Mouse (Mus musculus) lung, embryonic 15.5 days (tissue): Measurements from ENCODE around the gene Rfx4. TPM values are rescaled to one million over a fixed set of nuclear protein-coding genes. Genes with fewer than 3 reads are reported as not detected.

Source experiments
- ATAC-seq: fragments of 200-750 bp; cut with Nextera tagmentation; 2 replicates; pipeline ENCODE4 v1.8.0; 2017; ENCODE audit warnings: moderate number of reproducible peaks, borderline replicate concordance; ENCODE audit not compliant: low FRiP score, low TSS enrichment; ENCODE audit errors: extremely low read depth
- H3K27ac ChIP-seq: fragments of 300-500 bp; sonication (generic); 2 replicates; pipeline ENCODE4 v1.5.1; 2015; ENCODE audit warnings: moderate library complexity, mild to moderate bottlenecking, inconsistent platforms
- H3K27me3 ChIP-seq: fragments of 300-500 bp; sonication (generic); 2 replicates; pipeline ENCODE4 v1.6.1; 2015; ENCODE audit warnings: inconsistent platforms
- H3K36me3 ChIP-seq: fragments of 300-500 bp; sonication (generic); 2 replicates; pipeline ENCODE4 v1.6.1; 2015; ENCODE audit warnings: inconsistent platforms
- H3K4me1 ChIP-seq: fragments of 300-500 bp; sonication (generic); 2 replicates; pipeline ENCODE4 v1.6.1; 2015; ENCODE audit warnings: inconsistent platforms
- H3K4me2 ChIP-seq: fragments of 300-500 bp; sonication (generic); 2 replicates; pipeline ENCODE4 v1.6.1; 2015; ENCODE audit warnings: inconsistent platforms, mild to moderate bottlenecking, moderate library complexity
- H3K4me3 ChIP-seq: fragments of 300-500 bp; sonication (generic); 2 replicates; pipeline ENCODE4 v1.5.1; 2015; ENCODE audit warnings: mild to moderate bottlenecking, inconsistent platforms
- H3K9ac ChIP-seq: fragments of 300-500 bp; sonication (generic); 2 replicates; pipeline ENCODE4 v1.6.1; 2015; ENCODE audit warnings: inconsistent platforms
- H3K9me3 ChIP-seq: fragments of 300-500 bp; sonication (generic); 2 replicates; pipeline ENCODE4 v1.6.1; 2016; ENCODE audit warnings: inconsistent platforms
- WGBS: fragments of 180-500 bp; shearing (Covaris S2); methylation state at CpG from one replicate; pipeline ENCODE4 v1.1.7; 2015; 5-methylcytosine and 5-hydroxymethylcytosine counted together
- polyA plus RNA-seq: library from polyadenylated mRNA; unstranded; fragments of >200 nt; fragmentation: Nextera tagmentation; extraction: Ambion mirVana; gene quantifications from 2 replicates; pipeline ENCODE4 v1.2.1, GENCODE M21; 2015

The Rfx4 gene
- polyA plus RNA-seq, 1 experiment from 2014 or later, result not detected

DNA sequence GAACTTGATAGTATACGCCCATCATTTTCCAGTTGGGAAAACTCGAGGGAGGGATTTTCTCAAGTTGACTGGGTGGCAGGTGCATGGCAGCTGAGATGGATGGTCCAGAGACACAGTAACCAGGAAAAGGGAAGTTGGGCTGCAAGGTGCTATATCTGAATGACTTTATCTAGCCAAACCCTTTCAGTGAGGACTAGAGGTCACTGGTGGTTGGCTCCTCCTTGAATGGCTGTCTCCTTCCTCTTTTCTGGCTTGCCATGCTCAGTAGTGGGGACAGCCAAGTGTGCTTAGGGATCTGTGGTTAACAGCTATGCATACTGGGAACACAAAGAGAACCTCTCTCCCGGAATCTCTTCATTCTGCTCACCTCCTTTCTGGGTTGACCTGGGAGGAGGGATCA, 64.4 kb downstream of the Rfx4 start:
- no peak overlapping the region for H3K4me3 ChIP-seq
- WGBS, result 60% methylated on average over 3 of the region's 3 CpGs
- no peaks in the 10 kb centered on the region for H3K9me3 ChIP-seq
- no peaks in the 10 kb centered on the region for H3K27me3 ChIP-seq
- no peaks in the 10 kb centered on the region for H3K36me3 ChIP-seq
- no peak overlapping the region for H3K9ac ChIP-seq
- no peak overlapping the region for H3K4me2 ChIP-seq
- H3K27ac ChIP-seq, result no peak overlapping the region
- no peak for ATAC-seq
- H3K4me1 ChIP-seq, result no peaks in the 10 kb centered on the region

DNA sequence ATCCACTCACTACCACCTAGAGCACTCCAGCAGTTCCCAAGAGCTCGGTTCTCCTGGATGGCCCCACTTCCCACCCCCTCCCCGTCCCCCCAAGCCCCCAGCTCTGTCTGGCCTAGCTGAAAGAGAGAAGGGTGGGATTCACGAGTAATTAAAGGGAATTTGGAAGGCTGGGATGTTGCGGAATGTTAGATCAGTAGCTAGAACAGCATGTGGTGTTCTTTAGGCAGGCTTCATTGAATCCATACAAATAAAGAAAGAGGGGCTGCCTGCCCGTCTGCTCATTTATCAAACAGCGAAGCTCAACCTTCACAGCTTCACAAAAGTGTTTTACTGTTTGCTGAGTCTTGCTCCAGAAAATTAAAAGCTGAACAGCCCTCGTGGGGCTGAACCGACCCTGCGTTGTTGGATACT, 66.9 kb downstream of the Rfx4 start:
- Histone ChIP-seq H3K9me3 (no peaks in the 10 kb centered on the region), H3K27me3 (no peaks in the 10 kb centered on the region), H3K9ac (no peak overlapping the region), H3K4me3 (no peak overlapping the region), H3K4me2 (no peak overlapping the region), H3K27ac (no peak overlapping the region), H3K36me3 (no peaks in the 10 kb centered on the region), H3K4me1 (no peaks in the 10 kb centered on the region)
- WGBS, result 51% methylated on average over 9 of the region's 9 CpGs
- no peak for ATAC-seq

DNA sequence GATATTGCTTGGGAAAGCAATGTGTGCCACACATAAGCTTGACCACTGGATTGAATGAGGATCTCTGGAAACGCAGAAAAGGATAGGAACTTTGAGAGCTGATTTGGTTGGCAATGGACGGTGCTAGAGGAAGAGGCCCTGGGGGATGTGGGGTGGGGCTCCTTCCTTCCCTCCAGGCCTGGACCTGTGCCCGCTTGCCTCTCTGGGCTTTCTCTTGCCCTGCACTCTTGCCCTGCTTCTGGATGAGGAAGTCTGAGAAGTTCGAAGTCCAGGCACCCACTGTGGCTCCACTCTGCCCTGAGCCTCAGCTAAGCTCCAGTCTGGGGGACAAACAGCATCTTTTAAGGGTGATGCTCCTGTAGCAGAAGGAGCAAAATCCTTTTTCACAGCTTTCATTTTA, 67.8 kb downstream of the Rfx4 start:
- Histone ChIP-seq H3K4me3 (no peak overlapping the region), H3K9me3 (no peaks in the 10 kb centered on the region), H3K4me1 (no peaks in the 10 kb centered on the region), H3K27me3 (no peaks in the 10 kb centered on the region), H3K36me3 (no peaks in the 10 kb centered on the region), H3K9ac (no peak overlapping the region), H3K27ac (no peak overlapping the region), H3K4me2 (no peak overlapping the region)
- WGBS, result 48% methylated on average over 4 of the region's 4 CpGs
- no peak for ATAC-seq

DNA sequence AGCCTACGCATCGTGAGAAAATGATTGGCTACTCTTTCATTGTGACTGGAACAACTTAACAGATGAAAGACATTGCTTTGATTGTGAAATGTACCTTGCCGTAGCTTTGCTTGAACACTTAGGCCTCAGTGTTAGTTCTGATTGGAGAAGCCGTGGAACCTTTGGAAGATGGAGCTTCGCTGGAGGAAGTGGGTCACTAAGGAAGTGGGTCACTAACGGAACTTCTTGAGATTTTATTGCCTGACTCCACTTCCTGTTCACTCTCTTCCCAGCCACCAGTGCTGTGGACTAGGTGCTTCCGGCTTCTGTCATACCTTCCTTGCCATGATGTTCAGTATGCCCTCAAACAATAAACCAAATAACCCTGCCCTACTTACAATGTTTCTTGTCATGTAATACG, 73.1 kb downstream of the Rfx4 start:
- no peak overlapping the region for H3K4me2 ChIP-seq
- no peaks in the 10 kb centered on the region for H3K36me3 ChIP-seq
- H3K4me3 ChIP-seq, result no peak overlapping the region
- no peaks in the 10 kb centered on the region for H3K4me1 ChIP-seq
- no peaks in the 10 kb centered on the region for H3K9me3 ChIP-seq
- WGBS, result 69% methylated on average over 8 of the region's 8 CpGs
- no peaks in the 10 kb centered on the region for H3K27me3 ChIP-seq
- no peak overlapping the region for H3K27ac ChIP-seq
- no peak overlapping the region for H3K9ac ChIP-seq
- no peak for ATAC-seq

DNA sequence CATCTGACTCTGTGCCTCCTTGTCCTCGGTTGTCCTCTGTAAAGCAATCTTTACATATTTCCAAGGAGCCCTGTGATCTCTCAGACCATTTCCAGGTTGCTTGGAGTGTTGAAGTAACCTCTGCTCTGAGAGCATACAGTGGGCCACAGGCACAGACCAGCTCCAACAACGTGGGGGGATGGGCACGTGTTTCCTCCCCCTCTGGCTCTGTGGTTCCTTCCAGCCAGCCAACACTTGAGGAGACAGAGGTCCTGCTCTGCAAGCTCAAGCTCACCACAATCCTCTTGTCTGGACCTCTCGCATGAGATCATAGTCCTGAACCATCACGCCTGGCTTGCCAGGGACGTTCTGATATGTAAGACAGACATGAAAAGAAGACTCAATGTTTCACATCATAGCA, 79.7 kb downstream of the Rfx4 start:
- no peak overlapping the region for H3K4me3 ChIP-seq
- ATAC-seq, result no peak
- H3K4me1 ChIP-seq, result no peaks in the 10 kb centered on the region
- H3K9me3 ChIP-seq, result no peaks in the 10 kb centered on the region
- no peak overlapping the region for H3K4me2 ChIP-seq
- no peaks in the 10 kb centered on the region for H3K36me3 ChIP-seq
- 51% methylated on average over 6 of the region's 6 CpGs for WGBS
- no peaks in the 10 kb centered on the region for H3K27me3 ChIP-seq
- no peak overlapping the region for H3K27ac ChIP-seq
- no peak overlapping the region for H3K9ac ChIP-seq

DNA sequence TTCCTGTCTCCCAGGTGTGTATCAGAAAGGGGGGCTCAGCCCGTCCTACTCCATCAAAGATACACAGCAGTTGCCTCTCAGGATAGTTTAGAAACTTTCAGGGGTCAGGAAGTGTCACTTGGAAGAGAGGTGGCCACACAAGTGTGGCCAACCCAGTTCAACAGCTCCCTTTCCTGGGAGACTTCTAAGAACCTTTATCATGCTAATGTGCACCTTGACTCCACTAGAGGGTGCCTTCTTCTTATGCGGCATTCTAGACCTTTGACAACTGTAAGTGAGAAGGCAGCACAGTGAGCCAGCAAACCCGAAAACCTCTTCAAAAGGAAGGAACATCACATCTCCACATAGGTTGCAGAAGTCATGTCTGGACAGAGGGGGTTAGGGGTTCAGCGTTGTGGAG, 80.2 kb downstream of the Rfx4 start:
- Histone ChIP-seq H3K4me2 (no peak overlapping the region), H3K9ac (no peak overlapping the region), H3K36me3 (no peaks in the 10 kb centered on the region), H3K27me3 (no peaks in the 10 kb centered on the region), H3K4me1 (no peaks in the 10 kb centered on the region), H3K4me3 (no peak overlapping the region), H3K27ac (no peak overlapping the region), H3K9me3 (no peaks in the 10 kb centered on the region)
- 8% methylated on average over 4 of the region's 4 CpGs for WGBS
- ATAC-seq, result no peak

DNA sequence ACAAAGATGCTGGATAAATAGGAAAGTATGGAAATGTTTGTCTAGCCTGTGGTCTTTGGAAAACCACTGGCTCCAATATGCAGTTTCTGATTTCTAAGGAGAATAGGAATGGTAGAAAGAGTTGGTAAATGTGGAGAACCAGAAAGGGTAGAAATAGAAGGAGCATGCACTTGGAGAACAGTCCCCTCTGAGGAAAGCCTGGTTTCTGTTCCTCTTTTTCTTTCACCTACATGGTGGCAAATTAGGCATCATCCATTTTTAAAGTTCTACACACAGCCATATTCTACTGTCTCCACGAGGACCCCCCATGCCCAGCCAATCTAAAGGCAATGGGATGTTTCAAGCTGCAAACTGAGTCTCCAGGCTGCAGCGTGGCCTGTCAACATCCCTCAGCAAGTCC, 81.5 kb downstream of the Rfx4 start:
- Histone ChIP-seq H3K9ac (no peak overlapping the region), H3K4me2 (no peak overlapping the region), H3K9me3 (no peaks in the 10 kb centered on the region), H3K4me3 (no peak overlapping the region), H3K27me3 (no peaks in the 10 kb centered on the region), H3K4me1 (no peaks in the 10 kb centered on the region), H3K36me3 (no peaks in the 10 kb centered on the region), H3K27ac (no peak overlapping the region)
- no peak for ATAC-seq
- 87% methylated on average over 2 of the region's 2 CpGs for WGBS

DNA sequence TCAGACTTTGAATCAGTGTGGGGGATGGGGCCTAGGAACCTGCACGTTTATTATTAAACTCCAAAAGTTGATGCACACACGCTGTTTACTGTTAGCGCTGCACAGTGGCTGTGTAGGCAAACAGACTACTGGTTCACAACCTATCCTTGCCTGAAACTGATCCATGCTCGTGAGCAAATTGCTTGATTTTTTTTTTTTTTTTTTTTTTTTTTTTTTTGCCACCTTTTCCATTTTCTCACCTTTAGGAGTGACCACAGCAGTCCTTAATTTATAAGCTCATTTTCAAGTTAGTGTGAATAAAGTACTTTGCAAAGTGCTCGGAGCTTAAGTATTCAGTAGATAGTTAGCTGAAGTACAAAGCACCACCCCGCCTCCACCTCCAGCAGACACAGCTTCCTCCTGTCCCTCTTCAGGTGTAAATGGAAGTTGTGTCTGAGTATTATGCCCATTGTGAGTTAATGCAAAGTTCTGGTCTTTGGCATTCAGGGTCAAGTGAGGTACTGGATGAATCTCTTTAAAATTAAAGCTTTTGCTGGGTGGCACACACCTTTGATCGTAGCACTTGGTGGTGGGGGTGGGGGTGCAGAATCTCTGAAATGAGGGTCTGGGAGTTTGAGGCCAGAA, 83.1 kb downstream of the Rfx4 start:
- Histone ChIP-seq H3K9me3 (no peaks in the 10 kb centered on the region), H3K4me2 (no peak overlapping the region), H3K9ac (no peak overlapping the region), H3K27ac (no peak overlapping the region), H3K36me3 (no peaks in the 10 kb centered on the region), H3K27me3 (no peaks in the 10 kb centered on the region), H3K4me3 (no peak overlapping the region), H3K4me1 (no peaks in the 10 kb centered on the region)
- WGBS, result 60% methylated on average over 7 of the region's 7 CpGs
- ATAC-seq, result no peak

DNA sequence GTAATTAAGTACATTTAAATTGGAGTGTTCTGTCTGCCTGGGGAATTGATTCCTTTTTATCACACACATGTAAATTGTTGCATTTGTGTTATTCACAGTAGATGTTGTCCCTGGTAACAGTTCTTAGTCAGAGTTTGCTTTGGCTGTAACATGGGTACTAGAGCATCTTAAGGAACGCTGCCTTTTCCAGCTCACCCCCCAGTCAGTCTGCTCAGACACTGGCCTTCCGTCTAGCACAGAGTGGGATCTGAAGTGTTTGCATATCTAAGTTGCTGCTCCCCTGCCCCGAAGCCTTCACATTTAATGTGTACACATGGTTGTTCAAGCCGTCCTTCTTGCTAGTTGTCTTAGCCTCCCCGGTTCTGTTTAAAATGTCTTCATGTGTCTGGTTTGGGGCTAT, 90.8 kb downstream of the Rfx4 start:
- WGBS, result 40% methylated on average over 5 of the region's 5 CpGs
- ATAC-seq, result no peak
- H3K9me3 ChIP-seq, result no peaks in the 10 kb centered on the region
- H3K27ac ChIP-seq, result no peak overlapping the region
- no peak overlapping the region for H3K4me3 ChIP-seq
- no peaks in the 10 kb centered on the region for H3K36me3 ChIP-seq
- H3K27me3 ChIP-seq, result no peaks in the 10 kb centered on the region
- H3K4me2 ChIP-seq, result no peak overlapping the region
- H3K4me1 ChIP-seq, result 0 out of 2 replicates have a peak, but pooled peaks cover 5% of the 10 kb centered on the region
- H3K9ac ChIP-seq, result no peak overlapping the region

DNA sequence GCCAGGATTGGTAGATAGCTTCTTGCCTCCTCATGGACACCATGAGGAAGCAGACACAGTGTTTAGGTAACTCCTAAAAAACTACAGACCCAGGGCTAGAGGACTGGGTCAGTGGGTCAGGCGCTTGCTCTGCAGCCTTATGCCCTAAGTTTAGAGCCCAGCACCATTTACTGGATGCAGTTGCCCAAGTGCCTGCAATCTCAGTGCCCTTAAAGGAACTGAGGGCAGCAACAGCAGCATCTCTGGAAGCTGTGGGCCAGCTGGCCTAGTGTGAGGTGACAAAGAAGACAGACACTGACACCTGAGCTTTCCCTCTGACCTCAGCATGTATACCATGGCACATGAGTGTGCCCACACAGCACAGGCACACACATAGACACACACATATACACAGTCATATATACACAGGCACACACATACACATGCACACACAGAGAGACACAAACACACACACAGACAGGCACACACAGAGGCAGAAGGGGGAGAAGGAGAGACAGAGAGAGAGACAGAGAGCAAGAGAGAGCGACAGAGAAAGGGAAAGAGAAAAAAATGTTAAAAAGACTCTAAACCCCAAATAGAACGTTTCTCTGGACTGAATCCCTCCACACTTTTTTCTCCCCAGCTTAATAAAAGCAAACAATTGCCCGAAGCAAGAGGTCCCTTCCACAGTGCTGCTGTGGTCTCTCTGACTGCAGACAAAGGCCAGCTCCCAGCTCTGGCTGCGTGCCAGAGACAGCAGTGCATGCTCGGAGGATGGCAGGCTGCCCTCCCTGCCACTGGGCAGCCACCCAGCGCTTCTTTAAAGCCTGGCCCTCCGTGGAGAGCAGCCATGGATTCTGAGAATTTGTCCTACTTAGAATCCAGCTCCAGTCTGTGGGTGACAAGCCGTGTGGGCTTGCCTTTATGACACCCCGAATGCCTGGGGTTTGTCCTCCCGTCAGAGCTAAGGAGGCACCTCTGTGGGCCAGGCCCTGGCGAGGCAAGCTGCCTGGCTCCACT, 96.4 kb downstream of the Rfx4 start:
- Histone ChIP-seq H3K4me1 (peaks cover 8% of the 10 kb centered on the region), H3K27ac (peak overlapping the region; percentile 9; the same call in 1 of the 2 replicates), H3K4me2 (no peak overlapping the region), H3K27me3 (peaks cover 9% of the 10 kb centered on the region; the same call in 1 of the 2 replicates), H3K4me3 (no peak overlapping the region), H3K36me3 (no peaks in the 10 kb centered on the region), H3K9me3 (no peaks in the 10 kb centered on the region), H3K9ac (no peak overlapping the region)
- WGBS, result 33% methylated on average over 12 of the region's 12 CpGs
- peak; percentile 82 for ATAC-seq

DNA sequence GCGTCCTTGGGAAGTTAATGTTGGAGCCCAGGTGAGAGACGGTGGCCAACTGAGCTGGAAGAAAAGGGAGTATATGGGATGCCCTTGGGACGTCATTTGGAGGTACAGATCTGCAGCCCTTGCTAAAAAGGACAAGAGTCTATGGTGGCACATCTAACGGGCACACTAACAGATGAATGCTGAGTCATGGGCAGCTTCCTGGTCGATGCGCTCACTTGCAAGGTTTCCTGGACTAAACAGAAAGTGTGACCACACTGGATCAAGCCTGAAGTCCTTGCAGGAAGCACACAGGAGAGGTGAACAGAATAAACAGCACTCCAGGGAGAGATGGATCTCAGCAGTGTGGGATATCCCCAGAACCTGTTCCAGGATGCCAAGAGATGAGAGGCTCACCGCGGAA, 98.2 kb downstream of the Rfx4 start:
- Histone ChIP-seq H3K36me3 (no peaks in the 10 kb centered on the region), H3K9ac (no peak overlapping the region), H3K4me2 (no peak overlapping the region), H3K27ac (no peak overlapping the region), H3K9me3 (no peaks in the 10 kb centered on the region), H3K4me3 (no peak overlapping the region), H3K27me3 (peaks cover 14% of the 10 kb centered on the region; the same call in 1 of the 2 replicates), H3K4me1 (peaks cover 14% of the 10 kb centered on the region)
- no peak for ATAC-seq
- 89% methylated on average over 8 of the region's 8 CpGs for WGBS

DNA sequence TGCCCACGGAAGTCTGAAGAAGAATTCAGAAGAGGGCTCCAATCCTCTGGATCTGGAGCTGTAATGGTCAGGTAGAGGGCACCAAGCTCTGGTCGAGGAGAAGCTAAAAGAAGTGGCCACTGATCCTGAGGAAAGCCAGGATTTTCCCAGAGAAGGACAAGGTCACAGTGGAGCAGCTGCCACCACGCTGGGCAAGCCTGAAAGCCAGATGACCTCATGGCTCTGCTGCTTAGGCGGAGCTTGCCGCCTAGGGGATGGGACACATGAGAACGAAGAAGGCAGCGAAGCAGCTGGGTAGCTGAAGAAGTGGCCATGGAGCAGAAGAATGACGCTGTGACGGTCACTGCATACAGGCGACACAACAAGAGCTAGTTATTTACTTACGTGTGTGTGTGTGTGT, 99.6 kb downstream of the Rfx4 start:
- Histone ChIP-seq H3K27me3 (peaks cover 15% of the 10 kb centered on the region; the same call in 1 of the 2 replicates), H3K27ac (no peak overlapping the region), H3K4me3 (no peak overlapping the region), H3K9me3 (no peaks in the 10 kb centered on the region), H3K4me2 (no peak overlapping the region), H3K4me1 (peaks cover 14% of the 10 kb centered on the region), H3K36me3 (no peaks in the 10 kb centered on the region), H3K9ac (no peak overlapping the region)
- WGBS, result 71% methylated on average over 11 of the region's 11 CpGs
- ATAC-seq, result no peak
